Mouse (Mus musculus) olfactory bulb, adult 2 months (tissue): Measurements from ENCODE around the gene Oprm1. TPM values are rescaled to one million over a fixed set of nuclear protein-coding genes. Genes with fewer than 3 reads are reported as not detected.

Experiments used
- H3K27ac ChIP-seq: fragments of 200-500 bp; 2 replicates; pipeline ENCODE4 v1.5.1; 2012; ENCODE audit warnings: low read depth, low read length; ENCODE audit not compliant: insufficient read depth
- H3K4me1 ChIP-seq: fragments of 200-500 bp; 2 replicates; pipeline ENCODE4 v1.6.1; 2012; ENCODE audit warnings: low read length; ENCODE audit not compliant: control insufficient read depth, insufficient read depth
- H3K4me3 ChIP-seq: fragments of 200-500 bp; 2 replicates; pipeline ENCODE4 v1.5.1; 2012; ENCODE audit warnings: mild to moderate bottlenecking, low read depth, low read length, moderate library complexity; ENCODE audit not compliant: insufficient read depth
- CTCF ChIP-seq: fragments of 200-500 bp; IDR thresholded peaks from 2 replicates; pipeline ENCODE4 v1.5.1; 2012; ENCODE audit warnings: low read depth, mild to moderate bottlenecking, low read length, moderate library complexity; ENCODE audit not compliant: insufficient read depth
- POLR2A ChIP-seq: fragments of 200-500 bp; IDR thresholded peaks from 2 replicates; pipeline ENCODE4 v1.6.1; 2012; ENCODE audit warnings: mild to moderate bottlenecking, low read depth, low read length, moderate library complexity; ENCODE audit not compliant: insufficient read depth
- WGBS: fragments of 180-500 bp; shearing (Covaris S2); methylation state at CpG from one replicate; pipeline ENCODE4 v1.1.7; 2018; 5-methylcytosine and 5-hydroxymethylcytosine counted together
- polyA plus RNA-seq: library from polyadenylated mRNA; stranded (reverse); fragments of >200 nt; gene quantifications from 2 replicates; pipeline ENCODE4 v1.2.4, GENCODE M21; 2012; ENCODE audit warnings: low replicate concordance; ENCODE audit not compliant: missing spikeins, insufficient read depth, insufficient read length

The Oprm1 gene
- polyA plus RNA-seq, 1 experiment, result not detected

DNA sequence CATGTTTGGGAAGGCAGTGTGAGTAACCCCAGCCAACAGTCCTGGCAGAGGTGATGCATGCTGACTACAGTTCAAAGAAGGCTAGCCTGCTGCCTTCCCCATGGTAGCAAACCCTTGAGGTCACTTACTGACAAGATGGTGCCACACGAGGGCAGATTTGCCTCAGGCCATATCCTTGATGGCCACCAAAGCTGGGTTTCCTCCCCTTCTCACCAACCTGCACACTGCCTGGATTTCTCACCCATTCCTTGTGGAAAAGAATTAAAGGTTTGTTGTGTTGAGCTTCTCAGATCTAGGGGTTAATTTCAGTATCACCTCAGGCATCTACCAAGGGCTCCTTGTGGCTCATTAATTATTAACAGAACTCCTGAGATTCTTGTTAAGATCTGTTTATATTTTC is 256.9 kb downstream of the Oprm1 start:
- H3K4me1 ChIP-seq, result no peaks in the 10 kb centered on the region
- TF ChIP-seq POLR2A (no peak), CTCF (no peak)
- no peak overlapping the region for H3K4me3 ChIP-seq
- no peak overlapping the region for H3K27ac ChIP-seq
- 68% methylated on average over 1 of the region's 1 CpGs for WGBS

DNA sequence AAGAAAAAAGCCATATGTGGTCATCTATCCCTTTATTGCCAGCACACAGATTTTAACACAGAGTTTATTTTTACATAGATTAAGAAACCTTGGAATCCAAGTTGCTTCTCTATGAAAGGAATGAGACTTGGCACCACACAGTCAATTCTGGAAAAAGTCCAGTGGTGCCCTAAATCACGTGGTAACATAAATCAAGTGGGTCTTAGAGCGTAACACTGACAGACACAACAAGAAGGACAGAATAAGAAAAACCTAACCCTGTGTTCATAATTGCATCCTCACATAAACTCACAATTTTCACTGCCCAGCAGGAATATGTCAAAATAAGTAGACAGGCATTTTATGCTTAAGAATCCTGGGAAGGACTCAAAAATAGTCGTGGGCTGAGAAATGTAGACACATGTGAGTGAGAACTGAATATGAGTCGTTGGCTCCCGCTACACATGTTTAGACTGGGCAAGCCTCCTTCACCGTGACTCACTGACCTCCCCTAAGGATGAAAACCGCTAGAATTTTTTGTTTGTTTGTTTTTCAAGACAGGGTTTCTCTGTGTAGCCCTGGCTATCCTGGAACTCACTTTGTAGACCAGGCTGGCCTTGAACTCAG is 261.6 kb downstream of the Oprm1 start:
- Histone ChIP-seq H3K27ac (no peak overlapping the region), H3K4me3 (no peak overlapping the region), H3K4me1 (no peaks in the 10 kb centered on the region)
- 74% methylated on average over 7 of the region's 7 CpGs for WGBS
- TF ChIP-seq POLR2A, result no peak
- no peak for TF ChIP-seq CTCF

DNA sequence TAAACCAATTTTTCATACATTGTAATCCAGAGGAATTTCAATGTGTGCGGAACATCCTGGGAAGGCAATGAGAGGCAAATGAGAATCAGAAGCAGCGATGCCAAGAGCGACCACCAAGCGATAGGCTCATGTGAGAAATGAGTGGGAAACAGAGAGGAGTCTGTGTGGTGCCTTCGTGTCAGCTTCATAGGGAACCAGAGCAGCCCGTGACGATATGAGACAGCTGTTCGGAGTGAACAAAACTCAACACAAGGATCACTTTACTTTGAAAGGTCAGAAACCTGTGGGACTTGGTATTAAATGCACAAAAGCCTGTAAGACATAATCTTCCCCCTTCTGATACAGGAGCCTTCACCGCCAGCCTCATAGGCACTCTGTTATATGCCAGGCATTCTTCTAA is 262.2 kb downstream of the Oprm1 start:
- Histone ChIP-seq H3K4me1 (no peaks in the 10 kb centered on the region), H3K27ac (no peak overlapping the region), H3K4me3 (no peak overlapping the region)
- WGBS, result 88% methylated on average over 9 of the region's 9 CpGs
- TF ChIP-seq POLR2A (no peak), CTCF (no peak)

DNA sequence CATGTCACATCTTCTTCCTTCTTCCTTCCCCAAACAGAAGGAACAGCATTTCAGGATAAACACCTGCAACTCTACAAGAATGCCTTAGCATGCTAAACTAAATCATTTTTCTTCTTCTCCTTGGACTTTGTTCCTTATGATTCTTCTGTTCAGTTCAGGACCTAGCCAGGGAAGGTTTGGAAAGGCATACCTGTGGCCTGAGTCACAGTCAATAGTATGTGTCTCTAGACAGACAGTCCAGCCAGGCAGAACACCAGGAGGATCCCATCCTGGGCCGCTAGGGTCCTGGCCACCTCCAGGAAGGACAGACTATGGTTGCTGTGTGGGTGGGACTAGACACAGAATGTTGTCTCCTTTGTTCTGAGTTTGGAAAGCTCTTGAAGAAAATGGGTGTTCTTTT is 266.7 kb downstream of the Oprm1 start:
- H3K4me3 ChIP-seq, result no peak overlapping the region
- H3K27ac ChIP-seq, result no peak overlapping the region
- TF ChIP-seq CTCF, result no peak
- no peak for TF ChIP-seq POLR2A
- no peaks in the 10 kb centered on the region for H3K4me1 ChIP-seq
- 92% methylated on average over 1 of the region's 1 CpGs for WGBS

DNA sequence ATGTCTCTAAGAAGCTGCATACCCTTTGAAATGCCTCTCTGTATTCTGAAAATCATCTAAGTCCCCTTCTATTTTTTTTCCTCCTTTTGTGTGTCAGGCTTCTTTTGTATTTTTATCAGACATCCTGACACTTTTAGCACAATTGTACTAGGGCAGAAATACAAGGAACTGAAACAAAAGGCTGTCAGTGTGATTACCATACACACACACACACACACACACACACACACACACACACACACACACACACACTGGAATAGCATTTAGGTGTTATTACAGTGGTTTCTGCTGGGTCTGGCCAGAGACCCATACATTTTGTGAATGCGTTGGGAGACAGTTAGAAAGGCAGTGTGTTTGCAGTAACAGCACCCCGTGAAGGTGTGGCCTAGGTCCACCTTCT is 275.2 kb downstream of the Oprm1 start:
- no peak for TF ChIP-seq CTCF
- TF ChIP-seq POLR2A, result no peak
- Histone ChIP-seq H3K4me1 (no peaks in the 10 kb centered on the region), H3K27ac (no peak overlapping the region), H3K4me3 (no peak overlapping the region)
- WGBS, result 99% methylated on average over 2 of the region's 2 CpGs

DNA sequence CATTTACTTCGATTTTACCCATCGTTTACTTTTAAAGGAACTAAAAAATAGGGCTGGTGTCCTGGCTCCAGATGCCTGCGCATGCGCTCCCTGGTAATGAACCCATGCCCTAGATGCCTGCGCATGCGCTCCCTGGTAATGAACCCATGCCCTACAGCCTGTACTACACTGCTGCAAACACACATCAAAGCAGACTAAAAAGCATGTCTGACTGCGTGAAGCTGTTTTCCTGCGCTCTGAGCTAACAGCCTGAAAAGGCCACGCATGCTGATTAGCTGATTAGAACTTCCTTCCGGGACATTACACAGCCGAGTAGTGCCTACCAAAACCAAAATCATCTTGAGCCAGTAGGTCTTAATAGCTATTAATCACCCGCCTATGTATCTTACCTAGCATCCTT is 277.2 kb downstream of the Oprm1 start:
- Histone ChIP-seq H3K4me3 (no peak overlapping the region), H3K4me1 (peaks cover 2% of the 10 kb centered on the region; the same call in 1 of the 2 replicates), H3K27ac (no peak overlapping the region)
- 68% methylated on average over 12 of the region's 12 CpGs for WGBS
- TF ChIP-seq CTCF, result no peak
- TF ChIP-seq POLR2A, result no peak

DNA sequence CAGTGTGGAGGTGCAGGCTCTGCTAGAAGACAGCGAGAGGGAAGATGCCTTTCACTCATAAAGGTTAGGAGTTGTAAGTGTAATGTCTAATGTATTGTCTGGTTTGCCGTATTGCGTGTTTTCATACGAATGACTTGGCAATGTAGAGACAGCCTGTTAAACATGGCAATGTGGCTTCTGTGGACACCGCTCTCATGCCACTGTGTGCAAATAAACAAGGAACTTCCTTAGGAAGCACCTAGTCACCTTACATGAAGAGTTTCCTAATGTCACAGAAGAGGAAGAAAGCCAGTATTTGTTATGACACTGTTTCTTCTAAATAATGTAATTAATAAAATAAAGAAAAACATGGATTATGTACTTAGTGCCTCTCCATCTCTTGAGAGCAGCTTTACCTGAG is 278.9 kb downstream of the Oprm1 start:
- no peak for TF ChIP-seq CTCF
- TF ChIP-seq POLR2A, result no peak
- Histone ChIP-seq H3K4me3 (no peak overlapping the region), H3K27ac (no peak overlapping the region), H3K4me1 (peaks cover 2% of the 10 kb centered on the region; the same call in 1 of the 2 replicates)
- 98% methylated on average over 5 of the region's 5 CpGs for WGBS

DNA sequence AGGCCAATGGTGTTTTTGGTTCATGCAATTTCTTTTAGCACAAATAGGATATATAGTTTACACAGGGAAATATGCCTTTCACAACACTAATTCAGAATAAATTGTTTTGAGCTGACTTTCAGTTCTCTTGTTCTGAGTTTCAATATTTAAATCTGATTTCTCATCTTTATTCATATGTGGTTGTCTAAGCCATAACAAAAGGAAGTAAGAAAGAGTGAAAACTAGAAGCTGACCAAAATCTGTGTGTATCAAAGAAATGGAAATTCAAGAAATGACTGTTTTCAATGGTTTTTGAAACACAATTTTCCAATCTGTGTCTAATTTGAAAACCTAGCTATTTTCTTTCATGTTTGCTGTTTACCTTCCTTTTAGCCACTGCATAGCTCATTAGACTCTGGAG is 282.7 kb downstream of the Oprm1 start:
- no peak for TF ChIP-seq POLR2A
- no peak for TF ChIP-seq CTCF
- Histone ChIP-seq H3K4me1 (peaks cover 2% of the 10 kb centered on the region; the same call in 1 of the 2 replicates), H3K4me3 (no peak overlapping the region), H3K27ac (no peak overlapping the region)

DNA sequence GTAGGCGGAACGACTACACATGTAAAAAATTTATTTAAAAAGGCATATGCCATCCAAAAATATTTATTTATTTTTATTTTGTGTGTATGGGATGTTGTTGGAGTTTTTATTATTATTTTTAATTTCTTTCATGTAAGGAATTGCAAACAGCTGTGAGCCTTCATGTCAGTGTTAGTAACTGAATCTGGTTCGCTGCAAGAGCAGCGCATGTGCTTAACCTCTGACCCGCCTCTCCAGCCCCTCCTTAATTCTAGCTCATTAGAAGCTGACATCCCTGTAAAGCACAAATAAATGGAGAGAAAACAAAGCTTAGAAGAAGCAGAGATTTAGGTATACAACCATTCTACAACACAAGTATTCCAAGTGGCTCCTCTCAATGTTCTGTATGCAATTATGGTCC is 285.6 kb downstream of the Oprm1 start:
- H3K4me1 ChIP-seq, result peaks cover 2% of the 10 kb centered on the region; the same call in 1 of the 2 replicates
- 88% methylated on average over 5 of the region's 5 CpGs for WGBS
- no peak for TF ChIP-seq CTCF
- no peak for TF ChIP-seq POLR2A
- no peak overlapping the region for H3K27ac ChIP-seq
- H3K4me3 ChIP-seq, result no peak overlapping the region

DNA sequence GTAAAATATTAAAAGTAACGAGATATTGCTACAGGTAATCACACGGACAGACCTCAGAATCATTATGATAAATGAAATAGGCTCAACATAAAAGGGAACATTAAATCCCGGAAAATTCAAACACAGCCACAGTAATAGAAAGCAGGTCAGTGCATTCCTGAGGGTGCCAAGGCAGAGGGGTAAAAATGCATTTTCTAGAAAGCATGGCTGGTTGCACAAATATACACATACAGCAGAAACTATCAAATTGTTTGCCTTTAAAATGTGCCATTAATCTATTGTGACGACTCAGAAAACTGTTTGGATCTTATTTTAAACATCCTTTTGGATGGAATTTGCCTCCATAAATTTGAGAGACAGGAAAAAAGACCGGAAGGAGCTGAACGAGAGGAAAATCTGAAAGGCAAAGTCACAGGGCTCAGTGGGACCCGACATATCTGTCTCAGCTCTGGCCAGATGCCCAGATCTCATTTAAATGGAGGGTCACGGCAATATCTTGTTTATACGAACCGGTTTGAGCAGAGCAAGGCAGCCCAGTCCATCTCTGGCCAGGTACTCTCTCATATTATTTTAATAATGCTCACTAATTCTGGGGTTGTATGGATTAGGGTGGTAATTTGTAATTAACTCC is 289.1 kb downstream of the Oprm1 start:
- 46% methylated on average over 10 of the region's 10 CpGs for WGBS
- TF ChIP-seq POLR2A (no peak), CTCF (no peak)
- no peak overlapping the region for H3K27ac ChIP-seq
- H3K4me1 ChIP-seq, result peaks cover 2% of the 10 kb centered on the region; the same call in 1 of the 2 replicates
- H3K4me3 ChIP-seq, result no peak overlapping the region
